Mouse (Mus musculus) spleen, postnatal 4 days (tissue): ENCODE measurements around the gene Cog4.
"Not testable (repeated sequence)": the region's sequence is repeated elsewhere in the genome, so short reads cannot be mapped to it uniquely, and the experiment has no call there.

ENCODE experiments used
- DNase-seq, 2 experiments: peaks; one replicate each; pipeline ENCODE4 v3.0.0; 2022; ENCODE audit warnings: low spot score in 2 of 2

The Cog4 gene

GRCm38 (mm10) chr8:110828511-110828910, 17.9 kb upstream of the Cog4 start:
- DNase-seq: no peak

- DNase-seq: no peak
Observed at GRCm38 (mm10) chr8:110831956-110832355, 14.4 kb upstream of the Cog4 start.

- no peak for DNase-seq
Observed at GRCm38 (mm10) chr8:110842012-110842574, 4.3 kb upstream of the Cog4 start.

DNA sequence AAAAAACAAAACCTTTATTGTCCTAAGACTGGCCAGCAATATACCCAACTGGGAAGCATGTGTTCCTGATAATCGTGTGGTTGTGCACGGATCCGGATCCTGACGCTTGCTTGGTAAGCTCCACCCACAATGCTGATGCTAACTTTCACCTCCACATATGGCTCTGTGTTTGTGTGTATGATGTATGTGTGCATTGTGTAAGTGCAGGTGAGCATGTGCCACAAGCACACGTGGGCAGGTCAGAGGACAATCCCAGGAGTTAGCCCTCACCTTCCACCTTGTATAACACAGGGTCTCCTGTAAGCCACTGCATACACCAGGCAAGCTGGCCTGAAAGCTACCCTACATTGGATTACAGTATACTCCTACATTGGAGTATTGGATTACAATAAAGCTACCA, 3.2 kb upstream of the Cog4 start:
- no peak for DNase-seq

DNA sequence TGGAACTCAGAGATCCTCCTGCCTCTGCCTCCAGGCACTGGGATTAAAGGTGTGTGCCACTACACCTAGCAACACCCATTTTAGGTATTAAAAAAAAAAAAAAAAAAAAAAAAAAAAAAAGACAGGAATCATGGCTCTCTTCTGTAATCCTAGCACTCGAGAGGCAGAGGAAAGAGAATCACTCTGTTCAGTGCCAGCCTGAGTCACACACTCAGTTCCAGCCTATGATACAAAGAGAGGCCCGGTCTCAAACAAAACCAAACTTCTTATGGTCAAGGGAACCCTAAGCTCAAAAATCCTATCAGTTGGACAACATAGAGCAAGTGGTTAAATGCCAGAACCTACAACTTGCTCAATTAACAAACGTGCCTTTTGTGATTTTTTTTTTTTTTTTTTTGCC, 1.5 kb upstream of the Cog4 start:
- DNase-seq: no peak

DNA sequence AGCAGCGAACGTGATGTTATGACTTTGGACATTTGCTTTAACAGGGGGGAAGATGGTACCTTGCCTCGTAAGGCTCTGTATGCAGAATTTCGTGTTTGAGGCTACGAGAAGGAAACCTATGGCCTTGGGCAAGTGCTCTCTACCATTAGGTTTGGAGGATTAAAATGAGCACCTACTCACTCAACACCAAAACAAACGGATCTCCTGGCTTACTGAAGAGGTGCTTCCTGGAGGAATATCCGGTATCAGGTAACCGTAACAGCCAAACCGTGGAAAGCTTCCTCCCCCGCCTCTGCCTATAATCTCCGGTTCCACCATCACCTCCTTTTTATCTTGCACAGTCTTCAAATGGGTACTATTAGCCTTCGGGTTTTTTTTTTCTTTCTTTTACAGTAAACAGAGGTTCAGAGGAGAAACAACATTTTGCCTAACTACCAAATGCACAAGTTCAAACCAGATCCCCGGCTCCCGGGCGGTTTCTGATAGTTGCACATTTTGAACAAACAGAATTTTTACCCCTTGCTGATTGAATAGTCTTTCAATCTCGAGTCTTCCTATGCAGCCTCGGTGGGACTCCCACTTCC, 487 bp upstream of the Cog4 start:
- DNase-seq: no peak

DNA sequence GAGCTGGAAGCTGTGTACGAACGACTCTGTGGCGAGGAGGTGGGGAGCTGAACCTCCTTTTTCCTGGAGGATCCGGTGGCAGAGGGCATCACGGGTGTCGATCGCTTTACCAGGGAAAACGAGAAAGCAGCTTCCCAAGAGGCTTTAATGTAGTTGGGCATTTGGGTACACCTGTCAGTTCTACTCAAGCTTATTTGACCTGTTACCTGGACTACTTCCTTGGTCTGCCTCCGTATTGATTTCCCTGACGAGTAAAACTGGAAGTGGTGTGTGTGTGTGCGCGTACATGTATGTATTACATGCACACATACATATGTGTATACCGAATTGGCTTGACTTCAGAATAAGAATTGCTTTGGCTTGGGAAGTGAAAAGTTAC, 760 bp downstream of the Cog4 start:
- no peak for DNase-seq

- no peak for DNase-seq
Observed at GRCm38 (mm10) chr8:110847645-110848495, 1.5 kb downstream of the Cog4 start.

- no peak for DNase-seq
Observed at GRCm38 (mm10) chr8:110851186-110851585, 4.8 kb downstream of the Cog4 start.

DNA sequence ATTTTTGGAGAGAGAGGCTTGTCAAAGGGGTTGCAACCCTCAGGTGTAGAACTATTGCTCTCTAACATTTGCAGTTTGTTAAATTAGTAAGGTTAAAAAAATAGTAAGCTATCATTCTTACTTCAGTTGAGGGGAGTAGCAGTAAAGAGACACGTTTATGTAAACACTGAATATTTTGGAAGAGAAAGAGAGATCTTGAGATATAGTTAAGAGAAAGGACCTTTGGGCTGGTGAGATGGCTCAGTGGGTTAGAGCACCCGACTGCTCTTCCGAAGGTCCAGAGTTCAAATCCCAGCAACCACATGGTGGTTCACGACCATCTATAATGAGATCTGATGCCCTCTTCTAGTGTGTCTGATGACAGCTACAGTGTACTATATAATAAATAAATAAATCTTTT, 9.7 kb downstream of the Cog4 start:
- DNase-seq: not testable (repeated sequence)

DNA sequence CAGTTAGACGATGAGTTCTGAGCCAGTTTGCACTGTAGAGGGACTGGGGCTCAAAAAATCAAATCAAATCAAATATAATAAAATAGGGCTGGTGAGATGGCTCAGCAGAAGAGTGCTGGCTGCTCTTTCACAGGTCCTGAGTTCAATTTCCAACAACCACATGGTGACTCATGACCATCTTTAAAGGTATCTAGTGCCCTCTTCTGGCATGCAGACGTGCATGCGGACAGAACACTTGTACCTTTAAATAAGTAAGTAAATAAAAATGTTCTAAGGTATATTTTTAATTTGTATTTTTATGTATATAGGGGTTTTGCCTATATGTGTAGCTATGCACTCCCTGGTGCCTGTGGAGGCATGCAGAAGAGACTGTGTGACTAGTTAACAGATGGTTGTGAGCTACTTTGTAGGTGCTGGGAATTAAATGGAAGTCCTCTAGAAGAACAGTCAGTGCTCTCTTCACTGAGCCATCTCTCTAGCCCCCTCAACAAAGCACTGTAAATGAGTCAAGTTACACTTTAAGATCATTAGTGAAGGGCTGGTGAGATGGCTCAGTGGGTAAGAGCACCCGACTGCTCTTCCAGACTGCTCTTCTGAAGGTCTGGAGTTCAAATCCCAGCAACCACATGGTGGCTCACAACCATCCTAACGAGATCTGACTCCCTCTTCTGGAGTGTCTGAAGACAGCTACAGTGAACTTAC, 10.5 kb downstream of the Cog4 start:
- DNase-seq: no peak

- no peak for DNase-seq
Observed at GRCm38 (mm10) chr8:110859651-110860501, 13.5 kb downstream of the Cog4 start.

- not testable (repeated sequence) for DNase-seq
Observed at GRCm38 (mm10) chr8:110861347-110862025, 15.1 kb downstream of the Cog4 start.

DNA sequence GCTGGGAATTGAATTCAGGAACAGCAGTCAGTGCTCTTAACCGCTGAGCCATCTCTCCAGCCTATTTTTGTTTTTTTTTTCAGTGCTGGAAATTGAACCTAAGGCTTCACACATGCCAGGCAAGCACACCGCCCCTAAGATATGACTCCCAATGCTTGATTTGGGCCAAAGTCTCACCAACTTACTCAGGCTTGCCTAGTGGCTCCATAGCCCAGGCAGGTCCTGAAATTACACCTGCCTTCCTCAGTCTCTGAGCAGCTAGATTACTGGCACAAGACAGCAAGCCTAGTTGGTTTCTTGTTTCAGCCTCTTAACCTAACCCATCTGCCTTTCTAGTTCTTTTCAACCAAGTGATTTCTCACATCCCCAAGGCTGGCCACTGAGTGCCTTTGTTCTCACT, 24.1 kb downstream of the Cog4 start:
- no peak for DNase-seq

- DNase-seq: no peak
Observed at GRCm38 (mm10) chr8:110877862-110878261, 31.5 kb downstream of the Cog4 start.

GRCm38 (mm10) chr8:110881741-110882310, 35.4 kb downstream of the Cog4 start:
- DNase-seq: no peak

DNA sequence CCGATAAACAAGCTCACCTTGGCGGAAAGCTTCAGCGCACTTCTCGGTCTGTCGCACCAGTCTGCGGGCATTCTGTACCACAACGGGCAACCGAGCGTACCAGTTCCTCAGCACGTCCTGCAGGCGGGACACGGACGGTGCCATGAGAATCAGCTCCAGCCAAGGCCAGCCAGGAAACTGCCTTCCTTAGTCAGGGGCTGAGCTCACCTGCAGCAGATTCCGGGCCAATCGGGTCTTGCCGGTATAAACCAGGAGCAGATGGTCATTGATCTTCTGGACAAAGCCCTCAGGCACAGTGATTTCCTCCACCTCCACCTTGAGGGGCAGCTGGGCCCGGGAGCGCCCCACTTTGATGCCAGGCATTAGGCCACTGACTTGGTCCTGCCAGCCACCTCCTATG, 37.4 kb downstream of the Cog4 start:
- no peak for DNase-seq

- DNase-seq: no peak
Observed at GRCm38 (mm10) chr8:110886634-110887033, 40.2 kb downstream of the Cog4 start.

- no peak for DNase-seq
Observed at GRCm38 (mm10) chr8:110887551-110887950, 41.2 kb downstream of the Cog4 start.

DNA sequence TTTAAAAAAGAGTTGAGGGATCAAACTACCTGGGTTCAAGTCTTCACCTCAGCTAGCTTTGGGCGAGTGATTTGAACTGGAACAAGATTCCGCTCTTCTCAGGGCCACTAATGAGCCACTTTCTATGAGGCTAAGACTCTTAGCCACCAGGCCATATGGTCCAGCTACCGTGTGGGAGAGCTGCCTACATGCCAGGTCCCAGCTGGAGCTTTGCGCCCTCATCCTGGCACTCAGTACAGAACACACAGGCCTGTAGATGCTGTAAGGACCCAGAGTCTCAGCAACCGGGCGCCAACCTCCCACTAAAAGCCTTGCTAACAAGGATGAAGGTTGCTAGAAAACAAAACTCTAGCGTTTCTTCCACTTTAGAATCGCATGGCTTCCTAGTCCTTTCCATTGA, 42.0 kb downstream of the Cog4 start:
- DNase-seq: no peak

GRCm38 (mm10) chr8:110888860-110889259, 42.5 kb downstream of the Cog4 start:
- no peak for DNase-seq
